Mouse (Mus musculus) heart, postnatal 0 days (tissue): ENCODE data around the gene Fry. TPM values are rescaled to one million over a fixed set of nuclear protein-coding genes. Genes with fewer than 3 reads are reported as not detected.

Source experiments
- ATAC-seq: fragments of 200-750 bp; cut with Nextera tagmentation; 2 replicates; pipeline ENCODE4 v1.8.0; 2017; ENCODE audit warnings: low read depth, moderate number of reproducible peaks, moderate library complexity; ENCODE audit not compliant: insufficient read depth
- DNase-seq: peaks from one replicate; pipeline ENCODE4 v3.0.0-alpha.2; 2016; ENCODE audit warnings: low spot score
- H3K27ac ChIP-seq: fragments of 300-500 bp; sonication (generic); 2 replicates; pipeline ENCODE4 v1.5.1; 2014; ENCODE audit warnings: low read depth, mild to moderate bottlenecking
- H3K27me3 ChIP-seq: fragments of 300-500 bp; sonication (generic); 2 replicates; pipeline ENCODE4 v1.6.1; 2014; ENCODE audit warnings: low read length, mixed read lengths; ENCODE audit not compliant: control insufficient read depth, insufficient read depth
- H3K36me3 ChIP-seq: fragments of 300-500 bp; sonication (generic); replicated peaks from 2 replicates; pipeline ENCODE4 v1.6.1; 2014; ENCODE audit warnings: low read length, mixed read lengths; ENCODE audit not compliant: control insufficient read depth, insufficient read depth
- H3K4me1 ChIP-seq: fragments of 300-500 bp; sonication (generic); 2 replicates; pipeline ENCODE4 v1.6.1; 2014; ENCODE audit warnings: antibody characterized with exemption; ENCODE audit not compliant: control insufficient read depth, insufficient read depth
- H3K4me2 ChIP-seq: fragments of 300-500 bp; sonication (generic); 2 replicates; pipeline ENCODE4 v1.6.1; 2014; ENCODE audit warnings: low read depth, mild to moderate bottlenecking, low read length, moderate library complexity
- H3K4me3 ChIP-seq: fragments of 300-500 bp; sonication (generic); 2 replicates; pipeline ENCODE4 v1.5.1; 2014; ENCODE audit warnings: low read depth, low read length
- H3K9ac ChIP-seq: fragments of 300-500 bp; sonication (generic); replicated peaks from 2 replicates; pipeline ENCODE4 v1.6.1; 2014; ENCODE audit warnings: low read depth, low read length, mixed read lengths
- H3K9me3 ChIP-seq: fragments of 300-500 bp; sonication (generic); replicated peaks from 2 replicates; pipeline ENCODE4 v1.6.1; 2016; ENCODE audit warnings: low read length; ENCODE audit not compliant: control insufficient read depth
- CTCF ChIP-seq: IDR thresholded peaks from 2 replicates; pipeline ENCODE4 v1.5.1; 2016; ENCODE audit warnings: antibody characterized with exemption, control low read depth, low read depth
- EP300 ChIP-seq: IDR thresholded peaks from 2 replicates; pipeline ENCODE4 v1.6.1; 2016; ENCODE audit warnings: antibody characterized with exemption, low read depth
- WGBS: fragments of 180-500 bp; shearing (Covaris S2); extraction: QIAGEN DNeasy Blood & Tissue Kit; methylation state at CpG from one replicate; pipeline ENCODE4 v1.1.7; 2014; 5-methylcytosine and 5-hydroxymethylcytosine counted together
- polyA plus RNA-seq: library from polyadenylated mRNA; unstranded; fragments of >200 nt; fragmentation: Nextera tagmentation; extraction: Ambion mirVana; gene quantifications from 2 replicates; pipeline ENCODE4 v1.2.1, GENCODE M21; 2015
- total RNA-seq: library from RNA; depleted of rRNA; stranded (reverse); fragments of >200 nt; gene quantifications from 2 replicates; pipeline ENCODE4 v1.2.3, GENCODE M21; 2014; ENCODE audit warnings: low replicate concordance

Gene Fry
- total and polyA plus RNA-seq, 2 experiments from 2014 or later: 31.8 to 124 TPM

- peak overlapping the region; percentile 66 for H3K9ac ChIP-seq
- ATAC-seq: peak; percentile 89
- peak; percentile 92 for DNase-seq
- H3K36me3 ChIP-seq: peaks cover 1% of the 10 kb centered on the region; the same call in 1 of the 2 replicates
- H3K9me3 ChIP-seq: peaks cover 7% of the 10 kb centered on the region; the same call in 1 of the 2 replicates
- no peaks in the 10 kb centered on the region for H3K27me3 ChIP-seq
- H3K27ac ChIP-seq: peak overlapping the region; percentile 90
- WGBS: 3% methylated on average over 22 of the region's 22 CpGs
- peak overlapping the region; percentile 70 for H3K4me2 ChIP-seq
- TF ChIP-seq CTCF: no peak
- TF ChIP-seq EP300: peak; percentile 69; the same call in 1 of the 2 replicates
- H3K4me3 ChIP-seq: peak overlapping the region; percentile 61
- peaks cover 12% of the 10 kb centered on the region; the same call in 1 of the 2 replicates for H3K4me1 ChIP-seq
These were observed 77.2 kb downstream of the Fry start for GRCm38 (mm10) chr5:150195514-150196210.

DNA sequence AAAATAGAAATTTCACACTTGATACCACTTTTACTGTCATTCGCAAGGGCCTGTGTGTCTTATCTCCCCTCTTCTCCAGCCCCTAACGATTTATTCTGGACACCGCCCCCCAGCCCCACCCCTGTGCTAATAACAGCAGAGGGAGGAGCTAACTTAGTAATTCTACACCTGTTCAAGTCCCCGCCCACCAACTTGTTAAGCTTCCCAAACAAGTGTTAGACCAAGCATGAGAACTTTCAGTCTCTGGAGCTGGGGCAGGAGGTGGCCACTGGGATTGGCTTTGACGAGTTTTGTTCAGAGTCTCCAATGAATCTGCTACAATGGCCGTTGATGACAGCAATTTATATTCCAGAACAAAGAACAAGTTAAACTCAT lies 77.8 kb downstream of the Fry start:
- H3K27ac ChIP-seq: peak overlapping the region; percentile 90
- H3K9me3 ChIP-seq: 0 out of 2 replicates have a peak, but pooled peaks cover 2% of the 10 kb centered on the region
- TF ChIP-seq EP300 (no peak), CTCF (no peak)
- H3K27me3 ChIP-seq: no peaks in the 10 kb centered on the region
- WGBS: 4% methylated on average over 6 of the region's 6 CpGs
- peaks cover 12% of the 10 kb centered on the region; the same call in 1 of the 2 replicates for H3K4me1 ChIP-seq
- H3K4me2 ChIP-seq: peak overlapping the region; percentile 70
- H3K9ac ChIP-seq: peak overlapping the region; percentile 66
- H3K36me3 ChIP-seq: no peaks in the 10 kb centered on the region
- peak overlapping the region; percentile 61 for H3K4me3 ChIP-seq
- DNase-seq (peak; percentile 91), ATAC-seq (peak; percentile 90)

GRCm38 (mm10) chr5:150196881-150197311 lies 78.5 kb downstream of the Fry start:
- WGBS: 15% methylated on average over 6 of the region's 6 CpGs
- ATAC-seq (peak; percentile 36; the same call in 1 of the 2 replicates), DNase-seq (peak; percentile 38)
- Histone ChIP-seq H3K4me1 (peaks cover 12% of the 10 kb centered on the region; the same call in 1 of the 2 replicates), H3K4me2 (peak overlapping the region; percentile 70), H3K9ac (peak overlapping the region; percentile 66; the same call in 1 of the 2 replicates), H3K9me3 (no peaks in the 10 kb centered on the region), H3K36me3 (no peaks in the 10 kb centered on the region), H3K4me3 (peak overlapping the region; percentile 61), H3K27ac (peak overlapping the region; percentile 90), H3K27me3 (no peaks in the 10 kb centered on the region)
- TF ChIP-seq EP300 (no peak), CTCF (no peak)

DNA sequence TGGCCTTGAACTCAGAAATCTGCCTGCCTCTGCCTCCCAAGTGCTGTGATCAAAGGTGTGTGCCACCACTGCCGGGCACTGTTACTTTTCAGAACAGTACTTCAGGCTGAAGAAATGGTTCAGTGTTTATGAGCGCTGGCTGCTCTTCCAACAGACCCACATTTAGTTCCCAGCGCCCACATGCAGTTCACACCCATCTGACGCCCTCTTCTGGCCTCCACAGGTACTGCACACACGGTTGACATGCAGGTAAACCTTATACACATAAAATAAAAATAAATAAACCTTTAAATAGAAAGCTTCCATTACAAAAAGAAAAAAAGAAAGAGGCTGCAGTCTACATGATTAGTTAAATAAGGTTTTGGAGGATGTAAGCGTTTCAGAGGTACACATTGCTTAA lies 88.3 kb downstream of the Fry start:
- H3K4me3 ChIP-seq: no peak overlapping the region
- H3K4me2 ChIP-seq: no peak overlapping the region
- H3K27ac ChIP-seq: no peak overlapping the region
- 93% methylated on average over 6 of the region's 6 CpGs for WGBS
- TF ChIP-seq CTCF: no peak
- no peak for TF ChIP-seq EP300
- H3K36me3 ChIP-seq: no peaks in the 10 kb centered on the region; the same call in 1 of the 2 replicates
- no peaks in the 10 kb centered on the region for H3K27me3 ChIP-seq
- no peaks in the 10 kb centered on the region for H3K9me3 ChIP-seq
- no peak for ATAC-seq
- H3K4me1 ChIP-seq: no peaks in the 10 kb centered on the region
- no peak overlapping the region for H3K9ac ChIP-seq
- DNase-seq: no peak

- Histone ChIP-seq H3K36me3 (no peaks in the 10 kb centered on the region; the same call in 1 of the 2 replicates), H3K27me3 (no peaks in the 10 kb centered on the region), H3K4me2 (peak overlapping the region; percentile 31), H3K9ac (no peak overlapping the region), H3K4me1 (no peaks in the 10 kb centered on the region), H3K4me3 (no peak overlapping the region), H3K27ac (no peak overlapping the region), H3K9me3 (no peaks in the 10 kb centered on the region)
- no peak for ATAC-seq
- TF ChIP-seq CTCF (no peak), EP300 (no peak)
- WGBS: 34% methylated on average over 18 of the region's 18 CpGs
- DNase-seq: no peak
These were observed 89.2 kb downstream of the Fry start for GRCm38 (mm10) chr5:150207596-150207995.
